ENCODE assay signal across 8 mouse cellular contexts in genomic region chr2:38616072-38616471, GRCm38 (mm10). TPM values are rescaled to one million over a fixed set of nuclear protein-coding genes. Genes with fewer than 3 reads are reported as not detected.
DNase-seq lines count a peak whose midpoint lies in the region; ATAC-seq and TF ChIP-seq lines count a peak whose summit lies in the region.

No protein-coding gene starts in this region.

- DNase-seq in adrenal gland, postnatal 14 days = peak; percentile 49
- DNase-seq in adrenal gland, postnatal 25 days = no peak
- peak; percentile 17 for DNase-seq in kidney, postnatal 0 days (ENCODE audit: low spot score)
- DNase-seq in CH12.LX (ENCODE audit: extremely low read depth) = peak; percentile 74
- peak; percentile 31 for DNase-seq in embryonic facial prominence, embryonic 14.5 days (ENCODE audit: low spot score)
- peak; percentile 57 for DNase-seq in lung, postnatal 0 days (ENCODE audit: low spot score)
- no peak for DNase-seq in c-Kit-positive CD71-positive TER-119-positive erythroid progenitor cells, embryonic 14.5 days (ENCODE audit: low spot score)

- dilution Hi-C loops in CH12.LX (cut with MboI; ENCODE audit: extremely low pct_ligation_motif_present, extremely low pct_unique_long_range_greater_than_20kb, low sequenced_read_pairs) = no loop called here

- TF ChIP-seq RAD21 in CH12.LX (IDR thresholded peaks at IDR 0.05; ENCODE audit: low read depth, low read length) = peak; percentile 41

- H3K4me1 ChIP-seq in kidney, postnatal 0 days (replicated peaks; ENCODE audit: insufficient read depth, low read length) = no peaks in the 10 kb centered on the region
- no peaks in the 10 kb centered on the region for H3K4me1 ChIP-seq in kidney, embryonic 14.5 days (ENCODE audit: control insufficient read depth, insufficient read depth, low read length)
- peaks cover 15 to 68% of the 10 kb centered on the region in 2 experiments for H3K4me1 ChIP-seq in CH12.LX (ENCODE audit: control insufficient read depth in 1 of 2, insufficient read depth in 2 of 2)
- 0 out of 2 replicates have a peak, but pooled peaks cover 5% of the 10 kb centered on the region for H3K4me1 ChIP-seq in embryonic facial prominence, embryonic 14.5 days (ENCODE audit: control insufficient read depth, insufficient read depth, low read length)
- H3K4me1 ChIP-seq in lung, postnatal 0 days (ENCODE audit: insufficient read depth, low read depth, low read length) = no peaks in the 10 kb centered on the region

- H3K27me3 ChIP-seq in kidney, postnatal 0 days (ENCODE audit: insufficient read depth, low read length) = no peaks in the 10 kb centered on the region
- H3K27me3 ChIP-seq in kidney, embryonic 14.5 days (ENCODE audit: control insufficient read depth, insufficient read depth, low read length) = no peaks in the 10 kb centered on the region
- H3K27me3 ChIP-seq in CH12.LX (replicated peaks) = no peaks in the 10 kb centered on the region
- H3K27me3 ChIP-seq in embryonic facial prominence, embryonic 14.5 days (replicated peaks; ENCODE audit: control insufficient read depth, insufficient read depth, low read length) = no peaks in the 10 kb centered on the region
- no peaks in the 10 kb centered on the region for H3K27me3 ChIP-seq in lung, postnatal 0 days (replicated peaks; ENCODE audit: insufficient read depth, low read length)

- no peak overlapping the region for H3K4me3 ChIP-seq in kidney, postnatal 0 days (replicated peaks; ENCODE audit: low read depth, low read length)
- no peak overlapping the region for H3K4me3 ChIP-seq in kidney, embryonic 14.5 days (ENCODE audit: low read length)
- H3K4me3 ChIP-seq in CH12.LX (replicated peaks in 1 of 3; ENCODE audit: low read depth in 2 of 3, low read length in 2 of 3, poor library complexity in 1 of 3) = no peak overlapping the region
- no peak overlapping the region for H3K4me3 ChIP-seq in embryonic facial prominence, embryonic 14.5 days (ENCODE audit: low read depth, low read length)
- no peak overlapping the region for H3K4me3 ChIP-seq in lung, postnatal 0 days (ENCODE audit: low read depth, low read length)

- TF ChIP-seq POLR2A in CH12.LX (IDR thresholded peaks at IDR 0.05; ENCODE audit: low read depth, low read length) = no peak

- 0 out of 2 replicates have a peak, but pooled peaks cover 9% of the 10 kb centered on the region for H3K36me3 ChIP-seq in kidney, postnatal 0 days (ENCODE audit: insufficient read depth, low read length)
- peaks cover 16% of the 10 kb centered on the region; the same call in 1 of the 2 replicates for H3K36me3 ChIP-seq in kidney, embryonic 14.5 days (ENCODE audit: control insufficient read depth, insufficient read depth, low read length)
- peaks cover 22 to 65% of the 10 kb centered on the region in 2 experiments for H3K36me3 ChIP-seq in CH12.LX (replicated peaks in 1 of 2; ENCODE audit: control insufficient read depth in 1 of 2, insufficient read depth in 1 of 2, low read length in 1 of 2)
- H3K36me3 ChIP-seq in embryonic facial prominence, embryonic 14.5 days (ENCODE audit: control insufficient read depth, insufficient read depth, low read length) = peaks cover 31% of the 10 kb centered on the region
- no peaks in the 10 kb centered on the region for H3K36me3 ChIP-seq in lung, postnatal 0 days (ENCODE audit: insufficient read depth, low read length)

- H3K9ac ChIP-seq in kidney, postnatal 0 days (ENCODE audit: low read depth, low read length) = no peak overlapping the region
- H3K9ac ChIP-seq in kidney, embryonic 14.5 days (ENCODE audit: low read depth, low read length) = no peak overlapping the region
- H3K9ac ChIP-seq in CH12.LX (ENCODE audit: insufficient read depth, low read depth) = no peak overlapping the region
- H3K9ac ChIP-seq in embryonic facial prominence, embryonic 14.5 days (ENCODE audit: low read depth, low read length) = no peak overlapping the region
- H3K9ac ChIP-seq in lung, postnatal 0 days (replicated peaks; ENCODE audit: low read depth) = no peak overlapping the region

- H3K9me3 ChIP-seq in kidney, postnatal 0 days (replicated peaks; ENCODE audit: low read length) = no peaks in the 10 kb centered on the region
- H3K9me3 ChIP-seq in kidney, embryonic 14.5 days (ENCODE audit: control insufficient read depth, low read length) = no peaks in the 10 kb centered on the region
- no peaks in the 10 kb centered on the region for H3K9me3 ChIP-seq in CH12.LX (replicated peaks; ENCODE audit: low read length)
- H3K9me3 ChIP-seq in embryonic facial prominence, embryonic 14.5 days (ENCODE audit: control insufficient read depth, low read length) = no peaks in the 10 kb centered on the region
- H3K9me3 ChIP-seq in lung, postnatal 0 days (ENCODE audit: low read length) = no peaks in the 10 kb centered on the region

- WGBS in kidney, postnatal 0 days = 64% methylated on average over 4 of the region's 4 CpGs
- WGBS in kidney, embryonic 14.5 days = 57% methylated on average over 4 of the region's 4 CpGs
- 48% methylated on average over 4 of the region's 4 CpGs for WGBS in embryonic facial prominence, embryonic 14.5 days
- 42% methylated on average over 4 of the region's 4 CpGs for WGBS in lung, postnatal 0 days

- in situ Hi-C loops in CH12.LX (cut with MboI; ENCODE audit: low pct_ligation_motif_present, low pct_unique_long_range_greater_than_20kb, low sequenced_read_pairs) = no loop called here

- TF ChIP-seq CTCF in kidney, postnatal 0 days (IDR thresholded peaks at IDR 0.05; ENCODE audit: low read depth) = peak; percentile 57
- peak in 1 of 2 experiments; percentile 72; a peak in 3 of 4 replicates for TF ChIP-seq CTCF in CH12.LX (conservative IDR thresholded peaks at IDR 0.05 in 1 of 2, IDR thresholded peaks at IDR 0.05 in 1 of 2; ENCODE audit: low read depth in 2 of 2, low read length in 2 of 2)
- peak; percentile 52 for TF ChIP-seq CTCF in lung, postnatal 0 days (IDR thresholded peaks at IDR 0.05)

- H3K27ac ChIP-seq in kidney, postnatal 0 days = no peak overlapping the region
- H3K27ac ChIP-seq in kidney, embryonic 14.5 days (ENCODE audit: low read depth, low read length) = no peak overlapping the region
- H3K27ac ChIP-seq in CH12.LX (ENCODE audit: insufficient read depth, low read depth) = no peak overlapping the region
- H3K27ac ChIP-seq in embryonic facial prominence, embryonic 14.5 days (replicated peaks; ENCODE audit: low read depth, low read length) = no peak overlapping the region
- H3K27ac ChIP-seq in lung, postnatal 0 days (ENCODE audit: low read length) = no peak overlapping the region

- ATAC-seq in kidney, postnatal 0 days (replicated peaks; ENCODE audit: low FRiP score, low read depth) = no peak
- ATAC-seq in kidney, embryonic 14.5 days (ENCODE audit: low FRiP score, low TSS enrichment) = no peak
- ATAC-seq in embryonic facial prominence, embryonic 14.5 days (ENCODE audit: low read depth) = no peak
- ATAC-seq in lung, postnatal 0 days = peak; percentile 47; the same call in 1 of the 2 replicates

- H3K79me2 ChIP-seq in CH12.LX (replicated peaks; ENCODE audit: control insufficient read depth, extremely low read depth, insufficient read depth, poor library complexity, severe bottlenecking) = peaks cover 34% of the 10 kb centered on the region

- H3K4me2 ChIP-seq in kidney, postnatal 0 days (ENCODE audit: low read length) = no peak overlapping the region
- no peak overlapping the region for H3K4me2 ChIP-seq in kidney, embryonic 14.5 days (replicated peaks; ENCODE audit: low read depth, low read length)
- no peak overlapping the region for H3K4me2 ChIP-seq in CH12.LX (ENCODE audit: insufficient read depth, low read depth, poor library complexity, severe bottlenecking)
- H3K4me2 ChIP-seq in embryonic facial prominence, embryonic 14.5 days (ENCODE audit: low read depth, low read length) = no peak overlapping the region
- H3K4me2 ChIP-seq in lung, postnatal 0 days (replicated peaks; ENCODE audit: low read depth, low read length) = no peak overlapping the region

- TF ChIP-seq EP300 in CH12.LX (IDR thresholded peaks at IDR 0.05; ENCODE audit: low read length) = no peak; the same call in 1 of the 2 replicates
- no peak for TF ChIP-seq EP300 in lung, postnatal 0 days (IDR thresholded peaks at IDR 0.05)

TF ChIP-seq in CH12.LX, 34 proteins besides CTCF, POLR2A, EP300 and RAD21:
- TF ChIP-seq ZKSCAN1 (IDR thresholded peaks at IDR 0.05; ENCODE audit: borderline replicate concordance, low read depth, low read length) = no peak
- TF ChIP-seq KAT2A (IDR thresholded peaks at IDR 0.05; ENCODE audit: insufficient replicate concordance, low read length) = no peak
- 0 out of 2 replicates have a peak, but pooled peaks have one; percentile 14 for TF ChIP-seq MEF2A (IDR thresholded peaks at IDR 0.05; ENCODE audit: borderline replicate concordance, low read depth, low read length)
- TF ChIP-seq SIN3A (IDR thresholded peaks at IDR 0.05; ENCODE audit: low read length) = 0 out of 2 replicates have a peak, but pooled peaks have one; percentile 30
- TF ChIP-seq IRF4 (IDR thresholded peaks at IDR 0.05; ENCODE audit: low read depth, low read length) = peak; percentile 68; the same call in 1 of the 2 replicates
- peak; percentile 59 for TF ChIP-seq SMC3 (IDR thresholded peaks at IDR 0.05; ENCODE audit: low read depth, low read length)

RNA-seq across cellular contexts. Expression of gene Psmb7, which starts 27.8 kb away (rescaled TPM):
- total RNA-seq in adrenal gland, postnatal 14 days (2021) = 261 and 270 TPM in 2 replicates
- total RNA-seq in adrenal gland, postnatal 25 days (2021) = 284 and 333 TPM in 2 replicates
- polyA plus RNA-seq in kidney, postnatal 0 days (2015; fragmentation: Nextera tagmentation; extraction: Ambion mirVana) = 217 and 220 TPM in 2 replicates
- 287 and 379 TPM in 2 replicates for polyA plus RNA-seq in kidney, embryonic 14.5 days (2014; fragmentation: Nextera tagmentation; extraction: Ambion mirVana)
- 334 and 386 TPM in 2 replicates for total RNA-seq in CH12.LX (2012; rRNA removed)
- total RNA-seq in CH12.LX (2014; rRNA removed) = 415 and 457 TPM in 2 replicates
- 375 and 389 TPM in 2 replicates for polyA plus RNA-seq in CH12.LX (2012; ENCODE audit: insufficient read length, low read depth)
- polyA plus RNA-seq in embryonic facial prominence, embryonic 14.5 days (2014; fragmentation: Nextera tagmentation; extraction: Ambion mirVana) = 243 and 251 TPM in 2 replicates
- polyA plus RNA-seq in lung, postnatal 0 days (2015; fragmentation: Nextera tagmentation; extraction: Ambion mirVana) = 129 and 135 TPM in 2 replicates

Comparison
In these comparisons a context has a peak if more than half of its experiments do, and no peak if none do; other contexts are left out.
1. DNase-seq: peak in adrenal gland, postnatal 14 days (single experiment), kidney, postnatal 0 days (single experiment), CH12.LX (single experiment), embryonic facial prominence, embryonic 14.5 days (single experiment) and lung, postnatal 0 days (single experiment); none in adrenal gland, postnatal 25 days (single experiment) and c-Kit-positive CD71-positive TER-119-positive erythroid progenitor cells, embryonic 14.5 days (single experiment).